Mouse (Mus musculus): Measurements from ENCODE around the gene Ncdn. TPM values are rescaled to one million over a fixed set of nuclear protein-coding genes. Genes with fewer than 3 reads are reported as not detected.

Ncdn gene
- 26.9 TPM for polyA plus RNA-seq (2017; shearing (Covaris generic))

GRCm38 (mm10) chr4:126753268-126754230, at the start of gene Ncdn, which contains the start of gene AU040320:
Ncdn (minus strand) TSS chr4:126753438.
AU040320 (plus strand) TSS chr4:126753544.

GRCm38 (mm10) chr4:126736001-126736414, 17.2 kb downstream of the Ncdn start, which contains the start of gene Tfap2e:
Tfap2e (minus strand) TSS chr4:126736240.

Other genes starting within 250 kb of the Ncdn start
- gene Ago4, start 220.0 kb downstream of the Ncdn start, polyA plus RNA-seq (2017; shearing (Covaris generic)): 0.18 TPM
- gene Clspn, start 196.5 kb downstream of the Ncdn start, polyA plus RNA-seq (2017; shearing (Covaris generic)): 0.49 TPM
- gene 5730409E04Rik, start 143.6 kb downstream of the Ncdn start, polyA plus RNA-seq (2017; shearing (Covaris generic)): not detected
- gene Psmb2, start 75.8 kb downstream of the Ncdn start, polyA plus RNA-seq (2017; shearing (Covaris generic)): 190 TPM
- not detected for gene Tfap2e, start 17.2 kb downstream of the Ncdn start, polyA plus RNA-seq (2017; shearing (Covaris generic))
- gene AU040320, start 106 bp upstream of the Ncdn start, polyA plus RNA-seq (2017; shearing (Covaris generic)): 34.4 TPM
- 22.4 TPM for gene Zmym4, start 214.7 kb upstream of the Ncdn start, polyA plus RNA-seq (2017; shearing (Covaris generic))

Data from effector memory CD4-positive, alpha-beta T cell, adult 7 months (primary cell).